Mouse (Mus musculus) CD4-positive, CD25-positive, alpha-beta regulatory T cell, adult 4 months (primary cell): Measurements from ENCODE around the gene Dmxl2. TPM values are rescaled to one million over a fixed set of nuclear protein-coding genes. Genes with fewer than 3 reads are reported as not detected.

Source experiments
- polyA plus RNA-seq, 2 experiments: library from polyadenylated mRNA; unstranded; fragments of 100-300 nt; shearing (Covaris generic); gene quantifications; one replicate each; pipeline ENCODE4 v1.2.1; 2017

The Dmxl2 gene
- polyA plus RNA-seq, 2 experiments from 2014 or later: 0.62 TPM; not detected in 1

Other genes starting within 250 kb of the Dmxl2 start
- gene Cyp19a1, start 233.5 kb downstream of the Dmxl2 start, polyA plus RNA-seq: under 1 TPM; 0.22 to 0.32 TPM
- gene Gldn, start 215.1 kb downstream of the Dmxl2 start, polyA plus RNA-seq: not detected
- not detected for gene Sh2d7, start 37.4 kb upstream of the Dmxl2 start, polyA plus RNA-seq
- 1 to 10 TPM in 1 of 2 experiments, not detected in 1; 1.6 TPM for gene Cib2, start 58.6 kb upstream of the Dmxl2 start, polyA plus RNA-seq
- gene Idh3a, start 84.7 kb upstream of the Dmxl2 start, polyA plus RNA-seq: 100 to 1,000 TPM; 118 TPM
- gene Acsbg1, start 160.2 kb upstream of the Dmxl2 start, polyA plus RNA-seq: 10 to 100 TPM; 41.1 to 75.2 TPM
- gene Dnaja4, start 197.2 kb upstream of the Dmxl2 start, polyA plus RNA-seq: 1 to 10 TPM; 2.9 to 4.0 TPM
- gene Wdr61, start 232.9 kb upstream of the Dmxl2 start, polyA plus RNA-seq: 100 to 1,000 TPM; 127 to 147 TPM